Mouse (Mus musculus) heart, postnatal 0 days (tissue): ENCODE measurements around the gene Lrrc47.

Experiments used
- CTCF ChIP-seq: IDR thresholded peaks from 2 replicates; pipeline ENCODE4 v1.5.1; 2016; ENCODE audit warnings: antibody characterized with exemption, control low read depth, low read depth
- EP300 ChIP-seq: IDR thresholded peaks from 2 replicates; pipeline ENCODE4 v1.6.1; 2016; ENCODE audit warnings: antibody characterized with exemption, low read depth

DNA sequence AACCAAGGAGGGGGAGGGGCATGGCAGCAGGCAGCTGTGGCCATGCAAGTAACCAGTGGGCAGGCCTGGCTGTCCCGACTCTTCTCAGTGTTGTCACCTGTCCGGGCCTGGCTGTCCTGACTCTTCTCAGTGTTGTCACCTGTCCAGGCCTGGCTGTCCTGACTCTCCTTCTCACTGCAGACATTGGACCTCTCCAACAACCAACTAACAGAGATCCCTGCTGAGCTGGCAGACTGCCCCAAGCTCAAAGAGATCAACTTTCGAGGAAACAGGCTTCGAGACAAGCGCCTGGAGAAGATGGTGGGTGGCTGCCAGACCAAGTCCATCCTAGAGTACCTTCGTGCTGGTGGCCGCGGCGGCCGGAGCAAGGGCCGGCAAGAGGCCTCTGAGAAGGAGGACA, 3.9 kb downstream of the Lrrc47 start:
- TF ChIP-seq EP300, result no peak
- no peak for TF ChIP-seq CTCF
